Mouse (Mus musculus): ENCODE results near the gene Sys1. TPM values are rescaled to one million over a fixed set of nuclear protein-coding genes. Genes with fewer than 3 reads are reported as not detected.

Sys1 gene
- polyA plus RNA-seq, 1 experiment from 2014 or later, result 59.2 TPM

GRCm38 (mm10) chr2:164444701-164445100 is 12.1 kb upstream of the Sys1 start:
- H3K36me3 ChIP-seq, result no peaks in the 10 kb centered on the region
- no peak for ATAC-seq (replicated peaks; ENCODE audit: low FRiP score)
- H3K27ac ChIP-seq, result no peak overlapping the region
- WGBS, result 89% methylated on average over 2 of the region's 2 CpGs
- H3K4me3 ChIP-seq (replicated peaks), result no peak overlapping the region
- H3K4me1 ChIP-seq, result peaks cover 38% of the 10 kb centered on the region
- H3K9me3 ChIP-seq (replicated peaks), result no peaks in the 10 kb centered on the region
- peaks cover 4% of the 10 kb centered on the region; the same call in 1 of the 2 replicates for H3K27me3 ChIP-seq
- H3K4me2 ChIP-seq, result no peak overlapping the region
- H3K9ac ChIP-seq, result no peak overlapping the region

GRCm38 (mm10) chr2:164445399-164446085 is 11.2 kb upstream of the Sys1 start:
- no peak for ATAC-seq (replicated peaks; ENCODE audit: low FRiP score)
- no peak overlapping the region for H3K27ac ChIP-seq
- H3K36me3 ChIP-seq, result no peaks in the 10 kb centered on the region
- peaks cover 4% of the 10 kb centered on the region; the same call in 1 of the 2 replicates for H3K27me3 ChIP-seq
- H3K4me1 ChIP-seq, result peaks cover 29% of the 10 kb centered on the region
- no peaks in the 10 kb centered on the region for H3K9me3 ChIP-seq (replicated peaks)
- no peak overlapping the region for H3K9ac ChIP-seq
- no peak overlapping the region for H3K4me2 ChIP-seq
- H3K4me3 ChIP-seq (replicated peaks), result no peak overlapping the region
- 80% methylated on average over 3 of the region's 3 CpGs for WGBS

- H3K4me3 ChIP-seq (replicated peaks), result no peak overlapping the region
- 79% methylated on average over 3 of the region's 3 CpGs for WGBS
- H3K27me3 ChIP-seq, result peaks cover 4% of the 10 kb centered on the region; the same call in 1 of the 2 replicates
- H3K9ac ChIP-seq, result no peak overlapping the region
- peaks cover 24% of the 10 kb centered on the region for H3K4me1 ChIP-seq
- no peak overlapping the region for H3K27ac ChIP-seq
- no peak overlapping the region for H3K4me2 ChIP-seq
- ATAC-seq (replicated peaks; ENCODE audit: low FRiP score), result no peak
- no peaks in the 10 kb centered on the region for H3K36me3 ChIP-seq
- no peaks in the 10 kb centered on the region for H3K9me3 ChIP-seq (replicated peaks)
Measured at GRCm38 (mm10) chr2:164446086-164446469, 10.7 kb upstream of the Sys1 start.

- Histone ChIP-seq H3K27ac (no peak overlapping the region), H3K4me3 (replicated peaks) (no peak overlapping the region), H3K36me3 (no peaks in the 10 kb centered on the region), H3K9me3 (replicated peaks) (no peaks in the 10 kb centered on the region), H3K4me2 (no peak overlapping the region), H3K9ac (no peak overlapping the region), H3K4me1 (peaks cover 22% of the 10 kb centered on the region), H3K27me3 (no peaks in the 10 kb centered on the region)
- 94% methylated on average over 1 of the region's 1 CpGs for WGBS
- ATAC-seq (replicated peaks; ENCODE audit: low FRiP score), result no peak
Measured at GRCm38 (mm10) chr2:164448140-164448539, 8.6 kb upstream of the Sys1 start.

GRCm38 (mm10) chr2:164448921-164449320 is 7.8 kb upstream of the Sys1 start:
- no peak for ATAC-seq (replicated peaks; ENCODE audit: low FRiP score)
- Histone ChIP-seq H3K4me3 (replicated peaks) (no peak overlapping the region), H3K27ac (no peak overlapping the region), H3K9ac (no peak overlapping the region), H3K4me1 (peaks cover 15% of the 10 kb centered on the region), H3K9me3 (replicated peaks) (no peaks in the 10 kb centered on the region), H3K4me2 (no peak overlapping the region), H3K27me3 (no peaks in the 10 kb centered on the region), H3K36me3 (no peaks in the 10 kb centered on the region)
- 75% methylated on average over 5 of the region's 5 CpGs for WGBS

GRCm38 (mm10) chr2:164449341-164450042 is 7.3 kb upstream of the Sys1 start:
- Histone ChIP-seq H3K4me3 (replicated peaks) (no peak overlapping the region), H3K36me3 (no peaks in the 10 kb centered on the region), H3K27ac (no peak overlapping the region), H3K27me3 (no peaks in the 10 kb centered on the region), H3K9me3 (replicated peaks) (no peaks in the 10 kb centered on the region), H3K9ac (no peak overlapping the region), H3K4me2 (no peak overlapping the region), H3K4me1 (peaks cover 21% of the 10 kb centered on the region)
- no peak for ATAC-seq (replicated peaks; ENCODE audit: low FRiP score)
- 77% methylated on average over 14 of the region's 14 CpGs for WGBS

GRCm38 (mm10) chr2:164452000-164452676 is 4.6 kb upstream of the Sys1 start:
- H3K27me3 ChIP-seq, result no peaks in the 10 kb centered on the region
- WGBS, result 49% methylated on average over 13 of the region's 13 CpGs
- no peak for ATAC-seq (replicated peaks; ENCODE audit: low FRiP score)
- H3K4me2 ChIP-seq, result no peak overlapping the region
- H3K9me3 ChIP-seq (replicated peaks), result no peaks in the 10 kb centered on the region
- H3K36me3 ChIP-seq, result no peaks in the 10 kb centered on the region
- peaks cover 47% of the 10 kb centered on the region for H3K4me1 ChIP-seq
- no peak overlapping the region for H3K27ac ChIP-seq
- H3K9ac ChIP-seq, result no peak overlapping the region
- H3K4me3 ChIP-seq (replicated peaks), result no peak overlapping the region

GRCm38 (mm10) chr2:164453047-164453757 is 3.6 kb upstream of the Sys1 start:
- Histone ChIP-seq H3K27ac (0 out of 2 replicates have a peak overlapping the region, but pooled peaks have one; percentile 15), H3K4me2 (no peak overlapping the region), H3K9ac (no peak overlapping the region), H3K36me3 (no peaks in the 10 kb centered on the region), H3K4me3 (replicated peaks) (no peak overlapping the region), H3K27me3 (no peaks in the 10 kb centered on the region), H3K9me3 (replicated peaks) (no peaks in the 10 kb centered on the region), H3K4me1 (peaks cover 48% of the 10 kb centered on the region)
- 77% methylated on average over 14 of the region's 14 CpGs for WGBS
- ATAC-seq (replicated peaks; ENCODE audit: low FRiP score), result no peak

- peak overlapping the region; percentile 93 for H3K27ac ChIP-seq
- 62% methylated on average over 7 of the region's 7 CpGs for WGBS
- no peaks in the 10 kb centered on the region for H3K9me3 ChIP-seq (replicated peaks)
- peaks cover 53% of the 10 kb centered on the region for H3K4me1 ChIP-seq
- ATAC-seq (replicated peaks; ENCODE audit: low FRiP score), result no peak
- H3K36me3 ChIP-seq, result no peaks in the 10 kb centered on the region
- H3K4me2 ChIP-seq, result no peak overlapping the region
- H3K9ac ChIP-seq, result no peak overlapping the region
- H3K27me3 ChIP-seq, result no peaks in the 10 kb centered on the region
- H3K4me3 ChIP-seq (replicated peaks), result no peak overlapping the region
Measured at GRCm38 (mm10) chr2:164453887-164454500, 2.8 kb upstream of the Sys1 start.

GRCm38 (mm10) chr2:164454846-164455245 is 1.9 kb upstream of the Sys1 start:
- H3K36me3 ChIP-seq, result no peaks in the 10 kb centered on the region
- H3K27ac ChIP-seq, result peak overlapping the region; percentile 93
- H3K9ac ChIP-seq, result no peak overlapping the region
- H3K4me3 ChIP-seq (replicated peaks), result no peak overlapping the region
- WGBS, result 59% methylated on average over 10 of the region's 10 CpGs
- no peaks in the 10 kb centered on the region for H3K27me3 ChIP-seq
- H3K4me2 ChIP-seq, result no peak overlapping the region
- ATAC-seq (replicated peaks; ENCODE audit: low FRiP score), result no peak
- H3K4me1 ChIP-seq, result peaks cover 53% of the 10 kb centered on the region
- no peaks in the 10 kb centered on the region for H3K9me3 ChIP-seq (replicated peaks)

GRCm38 (mm10) chr2:164455421-164456190 is 1.2 kb upstream of the Sys1 start:
- H3K4me1 ChIP-seq, result peaks cover 53% of the 10 kb centered on the region
- no peak for ATAC-seq (replicated peaks; ENCODE audit: low FRiP score)

More at GRCm38 (mm10) chr2:164455421-164456190, 1.2 kb upstream of the Sys1 start:
- H3K27me3 ChIP-seq, result no peaks in the 10 kb centered on the region
- no peak overlapping the region for H3K9ac ChIP-seq
- H3K36me3 ChIP-seq, result no peaks in the 10 kb centered on the region
- no peaks in the 10 kb centered on the region for H3K9me3 ChIP-seq (replicated peaks)
- WGBS, result 53% methylated on average over 6 of the region's 6 CpGs
- no peak overlapping the region for H3K4me2 ChIP-seq
- H3K27ac ChIP-seq, result peak overlapping the region; percentile 93
- H3K4me3 ChIP-seq (replicated peaks), result no peak overlapping the region

Measured in kidney, embryonic 15.5 days (tissue).